10 mouse cellular contexts compared by ENCODE assay signal in the genomic region with DNA sequence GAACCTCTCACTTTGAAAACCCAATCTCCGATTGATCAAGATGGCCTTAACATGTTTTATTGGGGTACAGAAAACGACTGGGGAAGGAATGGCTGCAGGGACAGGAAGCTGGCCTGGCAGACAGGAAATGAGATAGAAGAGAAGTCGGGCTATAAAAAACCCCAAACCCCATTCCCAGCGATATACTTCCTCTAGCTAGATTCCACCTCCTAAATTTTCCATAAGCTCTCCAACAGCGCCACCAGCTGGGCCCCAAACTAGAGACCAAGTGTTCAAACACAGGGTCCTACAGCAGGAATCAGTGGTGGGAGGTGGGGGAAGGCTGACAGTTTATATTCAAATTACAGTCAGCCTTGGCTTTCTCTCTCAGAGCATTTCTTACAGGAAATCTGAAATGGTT. TPM values are rescaled to one million over a fixed set of nuclear protein-coding genes. Genes with fewer than 3 reads are reported as not detected.
A peak's percentile ranks its signal among the peaks of the same experiment; 100 is the strongest.
DNase-seq lines count a peak whose midpoint lies in the region; ATAC-seq and TF ChIP-seq lines count a peak whose summit lies in the region.
"Had no signal": no experiment of that assay in that cellular context is flagged by ENCODE, and none has a peak within 500 bp of the region (broad histone marks: within the 10 kb centered on the region; RNA-seq: fewer than 3 reads in every experiment).

No protein-coding gene starts in this region.

- no peaks in the 10 kb centered on the region for H3K4me1 ChIP-seq in forebrain, embryonic 11.5 days (replicated peaks; ENCODE audit: control insufficient read depth, insufficient read depth, low read length)
- H3K4me1 ChIP-seq in forebrain, embryonic 15.5 days = no peaks in the 10 kb centered on the region
- no peaks in the 10 kb centered on the region for H3K4me1 ChIP-seq in midbrain, postnatal 0 days (ENCODE audit: insufficient read depth, low read length)
- no peaks in the 10 kb centered on the region for H3K4me1 ChIP-seq in midbrain, embryonic 16.5 days (ENCODE audit: control insufficient read depth, insufficient read depth, low read length)
- H3K4me1 ChIP-seq: hindbrain, embryonic 15.5 days; neural tube, embryonic 13.5 days had no signal

- H3K27me3 ChIP-seq in forebrain, embryonic 11.5 days (ENCODE audit: control insufficient read depth, insufficient read depth, low read length) = no peaks in the 10 kb centered on the region
- H3K27me3 ChIP-seq in forebrain, embryonic 15.5 days = no peaks in the 10 kb centered on the region
- H3K27me3 ChIP-seq in midbrain, postnatal 0 days (ENCODE audit: insufficient read depth, low read length) = no peaks in the 10 kb centered on the region
- H3K27me3 ChIP-seq in midbrain, embryonic 16.5 days (ENCODE audit: control insufficient read depth, insufficient read depth, low read depth, low read length) = no peaks in the 10 kb centered on the region
- H3K27me3 ChIP-seq: hindbrain, embryonic 15.5 days; neural tube, embryonic 13.5 days had no signal

- peak; percentile 45 for TF ChIP-seq CTCF in midbrain, postnatal 0 days (IDR thresholded peaks at IDR 0.05)

- no peak overlapping the region for H3K4me3 ChIP-seq in forebrain, embryonic 11.5 days (ENCODE audit: low read depth, low read length)
- no peak overlapping the region for H3K4me3 ChIP-seq in forebrain, embryonic 15.5 days
- no peak overlapping the region for H3K4me3 ChIP-seq in midbrain, postnatal 0 days (ENCODE audit: low read depth, low read length)
- H3K4me3 ChIP-seq in midbrain, embryonic 16.5 days (ENCODE audit: low read depth, low read length) = no peak overlapping the region
- H3K4me3 ChIP-seq: hindbrain, embryonic 15.5 days; neural tube, embryonic 13.5 days had no signal

- peak; percentile 76 for ATAC-seq in forebrain, embryonic 11.5 days (replicated peaks; ENCODE audit: low FRiP score)
- no peak for ATAC-seq in forebrain, embryonic 15.5 days (replicated peaks)
- no peak for ATAC-seq in midbrain, postnatal 0 days (ENCODE audit: low FRiP score)
- ATAC-seq in midbrain, embryonic 16.5 days = no peak
- peak; percentile 59 to 62 for ATAC-seq in hematopoietic stem cell, adult 5-6 weeks (replicated peaks in 1 of 2; ENCODE audit: insufficient read depth in 1 of 2, low FRiP score in 2 of 2, low TSS enrichment in 1 of 2, low read depth in 1 of 2, poor library complexity in 2 of 2, severe bottlenecking in 2 of 2)

- H3K9ac ChIP-seq in forebrain, embryonic 11.5 days (ENCODE audit: low read length) = no peak overlapping the region
- H3K9ac ChIP-seq in forebrain, embryonic 15.5 days (replicated peaks) = no peak overlapping the region
- no peak overlapping the region for H3K9ac ChIP-seq in midbrain, postnatal 0 days (replicated peaks; ENCODE audit: low read length, poor library complexity, severe bottlenecking)
- H3K9ac ChIP-seq in midbrain, embryonic 16.5 days (ENCODE audit: low read depth, low read length) = no peak overlapping the region
- H3K9ac ChIP-seq: hindbrain, embryonic 15.5 days; neural tube, embryonic 13.5 days had no signal

- peak; percentile 68 for DNase-seq in forebrain, embryonic 11.5 days (ENCODE audit: low spot score)
- peak; percentile 25 for DNase-seq in midbrain, postnatal 0 days (ENCODE audit: low spot score)
- peak; percentile 68 to 74 for DNase-seq in adrenal gland, postnatal 36 days
- DNase-seq in mesoderm, embryonic 11.5 days (ENCODE audit: low read depth, low spot score) = peak; percentile 24
- DNase-seq in urinary bladder, adult 2 months (ENCODE audit: low spot score) = no peak

- no peaks in the 10 kb centered on the region for H3K9me3 ChIP-seq in forebrain, embryonic 11.5 days (ENCODE audit: control insufficient read depth, low read length)
- no peaks in the 10 kb centered on the region for H3K9me3 ChIP-seq in forebrain, embryonic 15.5 days
- H3K9me3 ChIP-seq in midbrain, postnatal 0 days (ENCODE audit: low read length) = no peaks in the 10 kb centered on the region
- H3K9me3 ChIP-seq in midbrain, embryonic 16.5 days (replicated peaks; ENCODE audit: control insufficient read depth, low read length, poor library complexity, severe bottlenecking) = no peaks in the 10 kb centered on the region
- H3K9me3 ChIP-seq: hindbrain, embryonic 15.5 days; neural tube, embryonic 13.5 days had no signal

- WGBS in forebrain, embryonic 11.5 days = 53% methylated on average over 5 of the region's 5 CpGs
- 45% methylated on average over 5 of the region's 5 CpGs for WGBS in forebrain, embryonic 15.5 days
- WGBS in midbrain, postnatal 0 days = 60% methylated on average over 5 of the region's 5 CpGs
- WGBS in midbrain, embryonic 16.5 days = 42% methylated on average over 5 of the region's 5 CpGs

- H3K4me2 ChIP-seq in forebrain, embryonic 11.5 days (ENCODE audit: low read depth, low read length, severe bottlenecking) = no peak overlapping the region
- no peak overlapping the region for H3K4me2 ChIP-seq in forebrain, embryonic 15.5 days (replicated peaks)
- no peak overlapping the region for H3K4me2 ChIP-seq in midbrain, postnatal 0 days (ENCODE audit: low read depth, low read length, poor library complexity, severe bottlenecking)
- H3K4me2 ChIP-seq in midbrain, embryonic 16.5 days (ENCODE audit: low read length) = no peak overlapping the region
- H3K4me2 ChIP-seq: hindbrain, embryonic 15.5 days; neural tube, embryonic 13.5 days had no signal

- H3K36me3 ChIP-seq in forebrain, embryonic 11.5 days (ENCODE audit: control insufficient read depth, insufficient read depth, low read length) = no peaks in the 10 kb centered on the region
- H3K36me3 ChIP-seq in forebrain, embryonic 15.5 days = no peaks in the 10 kb centered on the region
- H3K36me3 ChIP-seq in midbrain, postnatal 0 days (ENCODE audit: insufficient read depth, low read length) = no peaks in the 10 kb centered on the region
- H3K36me3 ChIP-seq in midbrain, embryonic 16.5 days (ENCODE audit: control insufficient read depth, insufficient read depth, low read length) = no peaks in the 10 kb centered on the region
- H3K36me3 ChIP-seq: hindbrain, embryonic 15.5 days; neural tube, embryonic 13.5 days had no signal

- H3K27ac ChIP-seq in forebrain, embryonic 11.5 days (ENCODE audit: low read depth, low read length) = no peak overlapping the region
- H3K27ac ChIP-seq in forebrain, embryonic 15.5 days (replicated peaks) = no peak overlapping the region
- no peak overlapping the region for H3K27ac ChIP-seq in midbrain, postnatal 0 days (ENCODE audit: low read depth, low read length)
- no peak overlapping the region for H3K27ac ChIP-seq in midbrain, embryonic 16.5 days (ENCODE audit: low read length)
- H3K27ac ChIP-seq: hindbrain, embryonic 15.5 days; neural tube, embryonic 13.5 days had no signal

RNA-seq across cellular contexts. Expression of a gene that starts 35.8 kb away (rescaled TPM):
- 6.5 and 7.0 TPM in 2 replicates for polyA plus RNA-seq in forebrain, embryonic 11.5 days (2014; fragmentation: Nextera tagmentation; extraction: Ambion mirVana)
- polyA plus RNA-seq in forebrain, embryonic 15.5 days (2015; fragmentation: Nextera tagmentation; extraction: Ambion mirVana) = 2.2 TPM in 2 replicates
- 9.4 and 10.7 TPM in 2 replicates for total RNA-seq in midbrain, postnatal 0 days (2014; rRNA removed)
- 5.7 and 6.2 TPM in 2 replicates for polyA plus RNA-seq in midbrain, postnatal 0 days (2015; fragmentation: Nextera tagmentation; extraction: Ambion mirVana)
- polyA plus RNA-seq in midbrain, embryonic 16.5 days (2015; fragmentation: Nextera tagmentation; extraction: Ambion mirVana) = 5.1 and 5.6 TPM in 2 replicates
- total RNA-seq in adrenal gland, postnatal 36 days (2021) = 1 to 10 TPM; 4.2 to 7.9 TPM
- total RNA-seq in hematopoietic stem cell, adult 5-6 weeks (2017) = 0.13 TPM in 1 of 2 replicates, not detected in the other
- 1.4 and 1.7 TPM in 2 replicates for polyA plus RNA-seq in urinary bladder, adult 2 months (2012; rRNA removed)

Comparison
In these comparisons a context has a peak if more than half of its experiments do, and no peak if none do; other contexts are left out.
1. ATAC-seq: peak in forebrain, embryonic 11.5 days (single experiment) and hematopoietic stem cell, adult 5-6 weeks (2 of 2); none in forebrain, embryonic 15.5 days (single experiment), midbrain, postnatal 0 days (single experiment) and midbrain, embryonic 16.5 days (single experiment).